Mouse (Mus musculus) ZHBTc4 (cell line): Measurements from ENCODE around the gene 4921501E09Rik.
"Not testable (repeated sequence)": the region's sequence is repeated elsewhere in the genome, so short reads cannot be mapped to it uniquely, and the experiment has no call there.

ENCODE experiments used
- DNase-seq: peaks from one replicate; pipeline ENCODE4 v3.0.0-alpha.2; 2011; ENCODE audit warnings: low read depth, low spot score

4921501E09Rik gene

DNA sequence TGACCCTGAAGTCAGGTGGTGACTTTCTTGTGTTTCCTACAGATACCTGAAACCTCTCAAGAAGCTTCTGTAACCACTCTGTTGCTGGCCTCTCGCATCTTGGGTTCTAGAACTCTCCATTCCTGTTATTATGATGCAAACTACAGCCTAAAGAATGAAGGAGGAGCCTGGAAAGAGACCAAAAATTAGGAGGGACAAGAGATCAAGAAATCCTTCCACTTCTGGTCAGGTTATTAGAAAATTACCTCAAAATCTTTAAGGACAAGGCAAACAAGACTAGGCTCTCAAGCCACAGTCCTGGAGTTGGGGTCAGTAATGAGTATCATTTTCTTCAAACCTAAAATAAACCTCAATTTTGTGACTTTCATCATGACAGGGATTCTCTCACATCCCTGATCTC lies at the start of gene 4921501E09Rik:
TSS of gene 4921501E09Rik (minus strand) at position 101 of the 400 bp plus-strand sequence.
- DNase-seq, result no peak

DNA sequence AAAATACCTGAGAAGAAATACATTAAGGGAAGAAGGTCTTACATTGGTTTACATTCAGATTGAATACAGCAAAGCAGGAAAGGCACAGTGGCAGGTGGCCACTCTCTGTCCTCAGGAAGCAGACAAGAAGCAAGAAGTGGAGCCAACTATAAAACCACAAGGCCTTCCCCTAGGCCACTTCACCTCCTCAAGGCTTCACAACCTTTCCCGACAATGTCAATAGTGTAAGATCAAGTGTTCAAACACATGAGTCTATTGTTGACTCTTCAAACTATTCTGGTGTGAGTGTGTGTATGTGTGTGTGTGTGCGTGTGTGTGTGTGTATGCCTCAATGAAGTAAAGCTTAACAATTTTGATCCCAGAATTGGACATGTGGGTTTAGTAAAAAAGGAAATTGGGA lies 29.5 kb upstream of the 4921501E09Rik start:
- no peak for DNase-seq

DNA sequence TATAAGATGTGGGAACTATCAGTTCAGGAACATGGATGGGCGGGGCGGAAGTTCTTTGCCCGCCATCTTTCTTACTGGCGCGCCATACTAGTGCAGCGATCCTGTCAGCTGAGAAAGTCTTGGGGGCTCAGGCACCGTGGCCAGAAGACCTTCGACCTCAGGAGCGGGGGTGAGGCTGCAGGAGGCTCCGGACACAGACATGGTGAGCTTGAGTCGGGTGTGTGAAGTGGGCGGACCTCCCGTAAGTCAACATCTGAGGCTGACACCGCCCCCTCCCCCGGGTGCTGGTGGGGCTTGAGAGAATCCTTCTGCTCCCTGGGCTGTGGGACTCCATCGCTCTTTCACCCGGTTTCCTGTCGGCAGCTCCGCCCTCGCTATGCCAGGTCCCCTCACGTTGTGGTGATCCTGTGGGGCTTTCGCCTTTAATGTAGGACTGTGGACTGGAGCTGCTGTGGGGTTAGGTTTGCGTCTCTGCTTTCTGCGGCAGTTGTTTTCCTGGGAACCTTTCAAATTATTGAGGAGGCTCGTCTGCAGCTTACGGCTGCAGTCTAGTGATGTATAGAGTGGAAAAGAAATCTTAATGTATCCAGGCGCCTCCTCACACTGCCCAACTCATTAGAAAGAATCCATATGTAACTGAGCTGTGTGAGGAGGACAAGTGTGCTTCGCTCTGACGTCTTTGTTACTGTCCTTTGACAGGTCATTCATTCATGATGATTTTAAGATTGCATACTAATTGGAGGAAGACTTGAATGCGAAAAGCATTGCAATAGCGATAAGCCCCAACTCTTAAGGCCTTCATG lies 24.7 kb upstream of the 4921501E09Rik start:
- peak; percentile 90 for DNase-seq

DNA sequence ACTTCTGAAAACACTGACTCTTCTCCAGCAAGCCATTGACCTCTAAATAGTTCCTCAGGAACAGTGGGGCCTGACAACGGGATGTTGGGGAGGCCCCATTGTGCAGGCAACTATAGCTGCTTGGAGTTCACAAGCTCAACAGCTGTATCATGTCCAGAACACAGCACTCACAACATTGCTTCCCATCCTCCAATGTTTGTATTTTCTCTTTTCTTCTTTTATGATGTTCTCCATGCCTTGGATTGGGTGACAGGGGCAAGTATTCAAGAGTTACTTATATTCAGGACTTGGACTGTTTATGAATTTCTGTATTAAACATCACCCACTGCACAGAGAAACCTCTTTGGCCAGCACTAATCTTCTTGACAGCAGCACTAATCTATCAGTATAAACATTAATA lies 23.8 kb upstream of the 4921501E09Rik start:
- DNase-seq, result no peak

DNA sequence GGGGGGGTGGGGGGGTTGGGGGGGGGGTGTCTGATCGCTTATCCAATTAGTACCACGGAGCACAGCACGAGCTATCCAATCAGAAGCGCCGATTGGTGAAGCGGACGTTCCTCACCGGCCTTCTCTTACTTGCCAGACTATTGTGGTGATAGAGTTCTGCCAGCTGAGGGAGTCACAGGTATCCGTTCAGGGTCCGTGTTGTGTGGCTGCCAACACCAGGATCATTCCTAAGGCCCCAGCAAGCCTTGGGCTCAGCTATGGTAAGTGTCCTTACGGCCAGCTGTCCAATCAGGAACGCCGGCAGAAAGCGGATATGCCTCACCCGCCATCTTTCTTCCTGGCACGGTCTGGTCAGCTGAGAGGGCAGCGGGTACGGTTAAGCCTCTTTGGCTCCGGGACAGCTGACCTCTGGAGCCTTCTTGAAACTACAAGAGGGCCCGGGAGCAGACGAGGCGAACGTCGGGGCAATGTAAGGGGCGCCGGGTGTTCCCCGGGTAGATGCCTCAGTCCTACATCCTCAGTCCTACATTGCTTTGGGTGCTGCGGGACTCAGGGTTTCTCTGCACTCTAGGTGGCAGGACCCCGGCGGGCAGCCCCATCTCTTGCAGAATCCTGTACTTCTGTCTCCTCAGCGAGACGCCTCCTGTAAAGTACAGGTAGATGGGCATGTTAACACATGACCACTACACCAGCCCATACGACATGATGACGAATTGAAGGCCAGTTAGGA lies 21.5 kb upstream of the 4921501E09Rik start, which contains the start of gene Zfp563:
TSS of gene Zfp563 (plus strand) at position 91 of the 730 bp plus-strand sequence.
- peak; percentile 87 for DNase-seq

DNA sequence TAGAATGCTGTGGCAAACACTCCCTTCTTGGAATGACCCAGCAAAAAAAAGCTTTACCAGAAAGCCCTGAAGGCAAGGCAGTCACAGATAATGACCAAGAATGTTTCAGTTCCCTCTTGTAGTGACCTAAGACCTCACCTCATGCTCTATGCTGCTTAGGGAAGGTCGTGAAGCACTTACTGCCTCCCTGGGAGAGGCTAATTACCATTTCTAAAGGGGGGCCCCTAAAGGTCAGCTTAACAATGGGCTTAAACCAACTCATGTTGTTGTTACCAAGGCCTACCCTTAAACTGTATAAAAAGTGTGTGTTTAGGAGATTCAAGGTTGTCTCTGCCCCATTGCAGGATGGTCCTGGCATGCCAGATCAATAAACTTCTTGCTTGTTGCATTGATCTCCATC lies 4.9 kb downstream of the 4921501E09Rik start:
- DNase-seq, result peak; percentile 90

DNA sequence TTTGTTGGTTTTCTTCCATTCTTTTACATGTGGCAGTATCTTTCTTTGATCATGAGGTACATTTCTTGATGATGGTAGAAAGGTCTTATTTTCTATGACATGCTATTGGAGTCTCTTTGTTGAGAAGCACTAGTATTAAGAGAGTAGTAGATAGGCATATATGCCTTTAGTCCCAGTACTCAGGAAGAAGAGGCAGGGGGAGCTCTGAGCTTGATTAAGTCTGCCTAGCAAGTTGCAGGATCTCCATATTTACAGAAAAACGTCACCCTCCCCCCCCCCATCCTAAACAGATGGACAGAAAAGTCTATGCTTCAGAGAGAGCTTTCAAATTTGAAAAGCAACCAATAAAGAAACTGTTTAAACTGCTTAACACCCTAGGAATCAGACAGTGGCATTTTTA lies 9.1 kb downstream of the 4921501E09Rik start:
- DNase-seq, result no peak

DNA sequence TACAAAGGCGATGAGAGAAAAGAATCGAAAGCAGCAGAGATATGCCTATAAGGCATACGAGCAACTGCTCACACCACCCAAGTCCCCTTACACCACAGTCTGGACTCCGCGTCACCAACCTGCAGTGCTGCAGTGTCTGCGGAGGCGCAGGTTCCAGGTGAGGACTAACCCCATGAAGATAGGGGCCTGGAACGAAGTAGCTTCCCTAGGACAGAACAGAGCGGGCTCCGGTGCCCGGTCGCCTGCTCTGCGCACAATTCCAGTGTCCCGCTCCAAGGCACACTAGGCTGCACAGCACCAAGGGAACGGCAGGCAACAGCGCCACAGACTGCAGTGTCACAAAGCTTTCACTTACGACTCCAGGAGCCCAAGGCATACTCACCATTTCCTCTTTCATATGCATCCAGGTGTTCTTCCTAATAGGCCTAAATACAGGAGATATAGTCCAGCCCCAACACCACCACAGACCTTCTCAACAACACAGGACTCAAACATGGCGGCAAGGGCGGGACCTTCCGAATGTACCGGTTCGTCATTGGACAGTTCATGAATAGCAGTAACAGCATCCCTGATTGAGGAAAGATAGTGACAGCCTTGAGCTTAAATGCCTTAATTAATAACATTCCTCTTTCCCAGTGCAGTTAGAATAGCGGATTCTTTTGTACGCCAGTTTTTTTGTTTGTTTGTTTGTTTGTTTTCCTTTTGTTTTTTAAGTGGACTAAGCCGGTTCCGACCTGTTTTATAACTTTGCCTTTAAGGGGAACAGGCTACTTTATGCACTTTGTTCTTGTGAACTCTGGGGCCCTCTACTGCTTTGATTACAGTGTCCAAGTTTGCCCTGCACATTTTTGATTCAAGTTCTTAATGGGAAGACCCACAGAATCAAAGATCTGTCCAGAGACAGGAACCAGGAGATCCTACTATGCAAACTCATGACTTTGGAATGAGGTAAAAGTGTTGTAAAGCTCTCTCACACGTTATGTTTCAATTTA lies 34.7 kb downstream of the 4921501E09Rik start, which contains the start of gene Zfp763:
TSS of gene Zfp763 (minus strand) at position 503 of the 992 bp plus-strand sequence.
- peak; percentile 94 for DNase-seq

DNA sequence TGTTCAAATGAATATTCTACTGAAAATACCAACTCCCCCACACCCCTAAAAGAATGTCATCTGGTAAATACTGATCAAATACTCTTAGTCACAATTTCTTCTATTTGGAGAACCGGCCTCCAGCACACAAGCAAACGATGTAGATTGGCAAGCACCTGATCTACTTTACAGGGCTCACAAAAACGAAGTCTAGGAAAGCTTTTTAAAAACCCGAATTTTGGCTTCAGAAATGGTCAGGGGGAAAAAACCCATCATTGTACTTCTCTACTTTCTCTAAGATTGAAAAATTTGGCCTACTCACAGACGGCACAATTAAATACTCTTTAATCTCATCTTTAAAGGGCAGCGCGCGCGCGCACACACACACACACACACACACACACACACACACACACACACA lies 35.5 kb downstream of the 4921501E09Rik start:
- DNase-seq, result no peak

DNA sequence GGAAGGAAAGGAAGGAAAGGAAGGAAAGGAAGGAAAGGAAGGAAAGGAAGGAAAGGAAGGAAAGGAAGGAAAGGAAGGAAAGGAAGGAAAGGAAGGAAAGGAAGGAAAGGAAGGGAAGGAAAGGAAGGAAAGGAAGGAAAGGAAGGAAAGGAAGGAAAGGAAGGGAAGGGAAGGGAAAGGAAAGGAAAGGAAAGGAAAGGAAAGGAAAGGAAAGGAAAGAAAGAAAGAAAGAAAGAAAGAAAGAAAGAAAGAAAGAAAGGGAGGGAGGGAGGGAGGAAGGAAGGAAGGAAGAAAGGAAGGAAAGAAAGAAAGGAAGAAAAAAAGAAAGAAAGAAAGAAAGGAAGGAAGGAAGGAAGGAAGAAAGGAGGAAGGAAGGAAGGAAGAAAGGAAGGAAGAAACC lies 47.4 kb downstream of the 4921501E09Rik start:
- DNase-seq, result not testable (repeated sequence)
